Mouse (Mus musculus) limb, embryonic 15.5 days (tissue): ENCODE data around the gene Rab36. TPM values are rescaled to one million over a fixed set of nuclear protein-coding genes. Genes with fewer than 3 reads are reported as not detected.

Experiments
- ATAC-seq: fragments of 200-750 bp; cut with Nextera tagmentation; 2 replicates; pipeline ENCODE4 v1.8.0; 2017; ENCODE audit warnings: low read depth, moderate TSS enrichment; ENCODE audit not compliant: insufficient number of reproducible peaks, low FRiP score, low TSS enrichment
- H3K27ac ChIP-seq: fragments of 300-500 bp; sonication (generic); 2 replicates; pipeline ENCODE4 v1.5.1; 2015; ENCODE audit warnings: moderate library complexity, mild to moderate bottlenecking, inconsistent platforms
- H3K27me3 ChIP-seq: fragments of 300-500 bp; sonication (generic); 2 replicates; pipeline ENCODE4 v1.6.1; 2015; ENCODE audit warnings: inconsistent platforms
- H3K36me3 ChIP-seq: fragments of 300-500 bp; sonication (generic); 2 replicates; pipeline ENCODE4 v1.6.1; 2015; ENCODE audit warnings: inconsistent platforms
- H3K4me1 ChIP-seq: fragments of 300-500 bp; sonication (generic); 2 replicates; pipeline ENCODE4 v1.6.1; 2015; ENCODE audit warnings: inconsistent platforms
- H3K4me2 ChIP-seq: fragments of 300-500 bp; sonication (generic); 2 replicates; pipeline ENCODE4 v1.6.1; 2015; ENCODE audit warnings: mild to moderate bottlenecking, inconsistent platforms
- H3K4me3 ChIP-seq: fragments of 300-500 bp; sonication (generic); 2 replicates; pipeline ENCODE4 v1.5.1; 2015; ENCODE audit warnings: mild to moderate bottlenecking, inconsistent platforms
- H3K9ac ChIP-seq: fragments of 300-500 bp; sonication (generic); 2 replicates; pipeline ENCODE4 v1.6.1; 2015; ENCODE audit warnings: inconsistent platforms
- H3K9me3 ChIP-seq: fragments of 300-500 bp; sonication (generic); 2 replicates; pipeline ENCODE4 v1.6.1; 2016; ENCODE audit warnings: inconsistent platforms
- WGBS: fragments of 180-500 bp; shearing (Covaris S2); methylation state at CpG from one replicate; pipeline ENCODE4 v1.1.7; 2015; 5-methylcytosine and 5-hydroxymethylcytosine counted together
- polyA plus RNA-seq: library from polyadenylated mRNA; unstranded; fragments of >200 nt; fragmentation: Nextera tagmentation; extraction: Ambion mirVana; gene quantifications from 2 replicates; pipeline ENCODE4 v1.2.1, GENCODE M21; 2015

Rab36 gene
- polyA plus RNA-seq, 1 experiment from 2014 or later, result 6.7 TPM

DNA sequence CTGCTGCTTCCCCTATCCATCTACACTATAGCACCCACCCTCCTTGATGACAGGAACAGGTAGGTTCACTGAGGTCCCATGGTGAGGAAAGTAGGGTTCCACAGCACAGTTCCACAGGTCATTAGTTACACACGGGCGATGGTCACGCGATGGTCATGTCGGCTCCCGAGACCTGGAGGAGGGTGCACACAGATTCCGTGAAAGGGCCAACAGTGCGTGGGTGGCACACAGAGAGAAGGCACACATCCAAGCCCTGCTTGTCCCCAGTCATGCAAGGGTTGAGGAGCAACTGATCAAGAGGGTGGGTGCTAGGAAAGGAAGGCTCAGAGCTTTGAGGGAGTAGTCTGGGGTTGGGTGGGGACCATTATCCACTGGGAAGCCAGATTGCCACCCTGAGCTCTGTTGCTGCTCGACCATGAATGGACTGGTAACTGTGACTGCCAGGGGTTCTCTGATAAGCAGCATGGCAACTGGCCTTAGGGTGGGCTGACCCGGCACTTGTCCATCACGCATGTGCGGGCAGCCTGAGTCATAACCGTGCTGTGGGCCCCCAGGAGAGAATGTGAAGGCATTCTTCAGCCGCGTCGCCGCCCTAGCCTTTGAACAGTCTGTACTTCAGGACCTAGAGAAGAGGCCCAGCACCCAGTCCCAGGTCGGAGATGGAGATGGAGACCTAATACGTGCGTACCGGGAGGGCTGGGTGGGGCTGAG lies 14.7 kb downstream of the Rab36 start:
- no peaks in the 10 kb centered on the region for H3K9me3 ChIP-seq
- 91% methylated on average over 21 of the region's 21 CpGs for WGBS
- no peak overlapping the region for H3K27ac ChIP-seq
- ATAC-seq, result no peak
- H3K4me1 ChIP-seq, result 0 out of 2 replicates have a peak, but pooled peaks cover 4% of the 10 kb centered on the region
- H3K4me3 ChIP-seq, result no peak overlapping the region
- 0 out of 2 replicates have a peak, but pooled peaks cover 4% of the 10 kb centered on the region for H3K36me3 ChIP-seq
- no peak overlapping the region for H3K9ac ChIP-seq
- H3K27me3 ChIP-seq, result no peaks in the 10 kb centered on the region
- no peak overlapping the region for H3K4me2 ChIP-seq

DNA sequence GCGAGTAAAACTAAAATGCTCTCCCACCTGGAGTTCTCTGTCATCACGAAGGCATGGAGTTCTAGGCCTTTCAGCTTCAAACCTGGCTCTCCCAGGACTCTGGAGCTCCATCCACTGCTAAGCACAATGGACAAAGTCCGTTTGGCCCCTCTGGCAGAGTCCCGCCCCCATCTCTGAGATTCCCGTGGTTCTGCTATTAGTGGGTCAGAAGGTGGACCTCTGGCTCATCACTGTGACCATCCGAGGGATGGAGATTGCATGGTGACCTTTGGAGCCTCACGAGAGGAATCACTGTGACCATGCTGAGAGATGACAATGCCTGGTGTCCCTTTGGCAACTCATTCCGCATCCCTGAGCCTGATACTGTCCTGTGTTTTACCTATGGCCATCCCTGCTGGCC lies 16.0 kb downstream of the Rab36 start:
- H3K4me3 ChIP-seq, result no peak overlapping the region
- 0 out of 2 replicates have a peak, but pooled peaks cover 4% of the 10 kb centered on the region for H3K4me1 ChIP-seq
- ATAC-seq, result no peak
- no peak overlapping the region for H3K4me2 ChIP-seq
- H3K9ac ChIP-seq, result no peak overlapping the region
- 82% methylated on average over 8 of the region's 8 CpGs for WGBS
- H3K27ac ChIP-seq, result no peak overlapping the region
- H3K36me3 ChIP-seq, result 0 out of 2 replicates have a peak, but pooled peaks cover 4% of the 10 kb centered on the region
- no peaks in the 10 kb centered on the region for H3K27me3 ChIP-seq
- H3K9me3 ChIP-seq, result no peaks in the 10 kb centered on the region

DNA sequence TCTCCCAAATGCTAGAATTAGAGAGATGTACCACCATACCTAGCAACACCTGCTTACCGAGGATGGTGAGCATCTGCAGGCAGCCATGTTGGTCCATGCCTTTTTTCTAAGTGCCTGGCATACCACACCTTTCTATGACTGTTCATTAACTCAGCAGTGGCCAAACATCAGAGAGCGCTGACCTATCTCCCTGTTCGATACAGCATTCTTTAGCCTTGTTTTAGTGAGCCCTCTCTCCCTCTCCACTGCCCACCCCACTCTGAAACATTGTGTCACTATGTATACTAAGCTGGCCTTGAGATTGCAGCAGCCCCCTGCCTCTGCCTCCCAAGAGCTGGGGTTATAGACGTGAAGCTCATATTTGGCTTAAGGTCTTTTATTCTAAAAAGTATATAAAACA lies 16.8 kb downstream of the Rab36 start:
- Histone ChIP-seq H3K4me2 (no peak overlapping the region), H3K4me1 (0 out of 2 replicates have a peak, but pooled peaks cover 4% of the 10 kb centered on the region), H3K9ac (no peak overlapping the region), H3K36me3 (0 out of 2 replicates have a peak, but pooled peaks cover 4% of the 10 kb centered on the region), H3K9me3 (no peaks in the 10 kb centered on the region), H3K4me3 (no peak overlapping the region), H3K27me3 (no peaks in the 10 kb centered on the region), H3K27ac (no peak overlapping the region)
- no peak for ATAC-seq
- WGBS, result 74% methylated on average over 4 of the region's 4 CpGs

DNA sequence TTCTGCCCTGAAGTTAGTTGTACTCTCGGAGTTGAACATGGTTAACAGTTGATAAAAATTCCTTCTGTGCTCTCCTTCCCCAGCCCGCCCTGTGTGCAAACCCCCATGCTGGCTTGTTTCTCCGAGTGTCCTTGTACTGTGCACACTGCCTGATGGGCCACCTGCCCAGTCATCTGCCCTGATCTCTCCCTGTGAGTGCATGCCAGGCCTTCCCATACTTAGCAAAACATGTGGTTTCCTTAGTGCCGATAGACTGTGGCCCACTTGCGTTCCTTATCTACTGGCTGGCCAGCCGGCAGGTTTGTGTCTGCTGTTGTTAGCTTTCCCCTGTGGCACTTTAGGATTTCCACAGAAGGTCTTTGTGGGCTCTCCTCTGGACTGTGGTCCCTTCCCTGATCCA lies 17.3 kb downstream of the Rab36 start:
- Histone ChIP-seq H3K36me3 (0 out of 2 replicates have a peak, but pooled peaks cover under 1% of the 10 kb centered on the region), H3K4me3 (no peak overlapping the region), H3K4me2 (no peak overlapping the region), H3K4me1 (0 out of 2 replicates have a peak, but pooled peaks cover 4% of the 10 kb centered on the region), H3K9ac (no peak overlapping the region), H3K27me3 (no peaks in the 10 kb centered on the region), H3K27ac (no peak overlapping the region), H3K9me3 (no peaks in the 10 kb centered on the region)
- WGBS, result 48% methylated on average over 6 of the region's 6 CpGs
- ATAC-seq, result no peak

DNA sequence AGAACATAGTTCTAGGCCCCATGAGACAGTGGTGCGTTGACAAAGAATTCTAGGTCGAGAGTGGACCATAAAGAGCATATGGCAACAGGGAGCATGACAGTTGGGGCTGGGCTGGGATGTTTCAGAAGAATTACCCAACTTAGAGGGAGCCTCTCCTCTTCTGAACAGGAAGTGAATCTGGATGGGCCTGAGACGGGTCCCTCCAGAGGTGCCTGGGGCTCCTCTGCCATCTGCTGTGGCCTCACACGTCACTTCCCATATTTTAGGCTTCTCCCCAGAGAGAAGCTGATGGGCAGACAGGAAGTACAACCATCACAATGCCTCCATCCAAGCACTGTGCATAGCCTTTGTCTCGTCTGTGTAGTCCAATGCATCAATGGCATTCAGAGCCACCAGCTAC lies 18.8 kb downstream of the Rab36 start:
- Histone ChIP-seq H3K4me3 (no peak overlapping the region), H3K4me2 (no peak overlapping the region), H3K4me1 (peaks cover 14% of the 10 kb centered on the region), H3K36me3 (no peaks in the 10 kb centered on the region), H3K9ac (no peak overlapping the region), H3K27ac (no peak overlapping the region), H3K27me3 (no peaks in the 10 kb centered on the region), H3K9me3 (no peaks in the 10 kb centered on the region)
- no peak for ATAC-seq
- WGBS, result 74% methylated on average over 5 of the region's 5 CpGs

DNA sequence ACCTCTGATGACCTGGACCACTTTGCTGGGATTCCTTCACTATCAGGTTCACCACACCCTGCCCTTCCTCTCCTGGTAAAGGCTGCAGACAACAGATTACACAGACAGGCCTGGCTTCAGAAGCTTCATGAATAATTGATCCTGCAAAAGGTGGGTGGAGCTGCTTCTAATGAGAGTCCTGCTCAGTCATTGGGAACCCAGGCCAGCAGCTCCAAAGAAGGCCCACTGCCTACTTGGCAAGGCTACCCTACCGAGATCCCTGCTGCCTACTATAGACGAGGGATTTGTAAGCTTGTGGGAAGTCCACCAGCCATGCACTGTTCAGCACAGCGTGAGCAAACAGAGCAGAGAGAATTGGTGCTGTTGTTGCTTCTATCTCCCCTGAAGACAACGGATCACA lies 19.4 kb downstream of the Rab36 start:
- 32% methylated on average over 4 of the region's 4 CpGs for WGBS
- no peak for ATAC-seq

DNA sequence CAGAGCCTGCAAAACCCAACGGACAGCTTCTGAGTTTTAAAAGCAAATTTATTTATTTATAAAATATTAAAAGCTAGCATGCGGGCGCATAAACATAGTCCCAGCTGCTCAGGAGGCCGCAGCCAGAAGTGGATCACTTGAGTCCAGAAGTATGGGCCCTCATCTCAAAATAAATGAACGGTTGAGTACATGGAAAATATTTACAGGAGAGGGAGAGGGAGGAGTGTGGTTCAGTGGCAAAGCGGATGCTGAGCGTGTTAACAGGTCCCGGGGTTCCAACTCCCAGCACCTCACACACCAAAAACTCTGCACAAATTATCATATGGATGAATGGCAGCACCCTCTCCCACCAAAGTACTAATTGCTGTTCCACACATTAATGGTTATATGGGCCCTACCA lies 21.5 kb downstream of the Rab36 start:
- Histone ChIP-seq H3K27me3 (no peaks in the 10 kb centered on the region), H3K9me3 (no peaks in the 10 kb centered on the region), H3K4me2 (no peak overlapping the region), H3K4me1 (peaks cover 36% of the 10 kb centered on the region), H3K27ac (no peak overlapping the region), H3K36me3 (no peaks in the 10 kb centered on the region), H3K9ac (no peak overlapping the region), H3K4me3 (no peak overlapping the region)
- WGBS, result 80% methylated on average over 8 of the region's 8 CpGs
- ATAC-seq, result no peak

More for the DNA sequence above, 19.4 kb downstream of the Rab36 start:
- Histone ChIP-seq H3K9me3 (no peaks in the 10 kb centered on the region), H3K9ac (no peak overlapping the region), H3K4me2 (no peak overlapping the region), H3K27ac (no peak overlapping the region), H3K36me3 (no peaks in the 10 kb centered on the region), H3K27me3 (no peaks in the 10 kb centered on the region), H3K4me1 (peaks cover 17% of the 10 kb centered on the region), H3K4me3 (no peak overlapping the region)

DNA sequence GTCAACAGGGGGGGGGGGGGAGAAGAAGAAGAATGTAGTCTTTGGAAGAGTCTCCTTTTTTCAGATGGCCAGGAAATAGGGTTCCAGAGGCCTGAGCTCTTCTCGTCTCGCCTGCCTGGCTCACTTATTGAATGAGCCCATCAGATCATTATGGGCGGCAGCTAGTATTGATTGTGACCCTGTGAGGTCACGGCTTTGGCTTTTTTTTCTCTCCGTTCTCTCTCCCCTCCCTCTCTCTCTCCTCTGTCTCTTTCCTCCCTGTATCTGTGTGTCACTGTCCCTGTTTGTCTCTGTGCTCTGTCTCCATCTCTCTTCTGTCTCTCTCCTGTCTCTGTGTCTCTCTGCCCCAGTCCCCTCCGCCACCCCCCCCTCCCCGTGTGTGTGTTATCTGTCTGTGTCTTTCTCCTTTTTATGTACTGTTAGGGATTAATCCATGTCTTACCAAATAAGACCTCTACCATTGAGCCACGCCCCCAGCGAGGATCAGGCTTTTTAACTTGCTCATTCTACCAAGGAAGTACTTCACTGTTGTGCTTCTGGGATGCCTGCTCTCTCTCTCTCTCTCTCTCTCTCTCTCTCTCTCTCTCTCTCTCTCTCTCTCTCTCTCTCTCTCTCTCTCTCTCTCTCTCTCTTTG lies 22.0 kb downstream of the Rab36 start:
- H3K27me3 ChIP-seq, result no peaks in the 10 kb centered on the region
- no peaks in the 10 kb centered on the region for H3K36me3 ChIP-seq
- no peak overlapping the region for H3K4me3 ChIP-seq
- H3K9ac ChIP-seq, result no peak overlapping the region
- 40% methylated on average over 9 of the region's 9 CpGs for WGBS
- H3K27ac ChIP-seq, result no peak overlapping the region
- ATAC-seq, result no peak
- no peaks in the 10 kb centered on the region for H3K9me3 ChIP-seq
- no peak overlapping the region for H3K4me2 ChIP-seq
- H3K4me1 ChIP-seq, result peaks cover 41% of the 10 kb centered on the region

DNA sequence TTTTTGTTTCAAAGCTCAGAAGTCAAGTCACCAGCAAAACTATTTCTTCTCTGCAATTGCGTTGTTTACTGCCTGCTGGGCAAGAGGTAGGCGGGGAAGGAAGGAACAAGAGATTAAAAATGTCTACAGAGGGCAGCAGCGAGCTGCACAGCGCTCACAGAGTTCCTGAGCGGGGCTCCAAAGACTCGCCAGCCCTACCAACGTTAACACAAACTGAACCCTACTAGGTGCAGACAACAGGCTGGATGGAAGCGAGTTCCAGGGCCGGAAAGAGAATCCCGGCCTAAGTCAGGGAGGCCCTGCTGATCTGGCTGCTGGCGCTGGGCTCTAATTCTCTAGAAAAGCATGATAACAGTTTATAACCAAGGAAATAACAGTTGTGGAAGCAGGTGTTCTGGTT lies 22.5 kb downstream of the Rab36 start:
- peak overlapping the region; percentile 87 for H3K4me2 ChIP-seq
- 2% methylated on average over 11 of the region's 11 CpGs for WGBS
- H3K27me3 ChIP-seq, result no peaks in the 10 kb centered on the region
- no peak overlapping the region for H3K9ac ChIP-seq
- H3K9me3 ChIP-seq, result no peaks in the 10 kb centered on the region
- H3K4me3 ChIP-seq, result no peak overlapping the region
- no peak for ATAC-seq
- no peak overlapping the region for H3K27ac ChIP-seq
- peaks cover 42% of the 10 kb centered on the region for H3K4me1 ChIP-seq
- H3K36me3 ChIP-seq, result no peaks in the 10 kb centered on the region

DNA sequence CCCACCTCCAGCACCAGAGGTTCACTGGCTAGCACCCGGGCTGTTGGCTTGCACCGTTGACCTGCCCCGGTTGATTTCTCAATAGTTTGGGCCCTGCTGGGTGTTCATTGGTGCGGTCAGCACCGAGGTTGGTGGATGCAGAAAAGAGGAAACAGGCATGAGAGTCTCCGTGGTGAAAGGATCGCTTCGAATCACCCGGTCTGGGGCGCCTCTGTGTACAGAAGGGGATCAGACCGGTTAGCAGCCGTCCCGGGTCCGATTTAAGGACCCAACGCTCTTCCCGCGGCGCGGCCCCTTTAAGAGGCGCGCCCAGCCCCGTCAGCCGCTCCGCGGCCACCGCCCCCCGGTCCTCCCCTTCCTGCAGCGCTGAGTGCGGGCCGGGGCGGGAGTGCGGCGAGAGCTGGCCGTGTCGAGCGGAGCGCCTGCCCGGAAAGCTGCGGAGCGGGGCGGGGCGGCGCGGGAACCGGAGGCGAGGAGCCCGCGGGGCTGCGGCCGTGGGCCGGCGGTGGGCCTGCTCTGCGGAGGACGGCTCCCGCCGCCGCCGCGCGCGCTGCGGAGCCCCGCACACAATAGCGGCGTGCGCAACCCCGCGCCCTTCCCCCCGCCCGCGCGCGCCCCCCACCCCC lies 23.5 kb downstream of the Rab36 start, which contains the start of gene Bcr:
Bcr (plus strand) TSS at position 376 of the 626 bp plus-strand sequence.
- H3K36me3 ChIP-seq, result no peaks in the 10 kb centered on the region
- peak within 1 kb of the TSS; percentile 63 for H3K9ac ChIP-seq
- peak within 1 kb of the TSS; percentile 87 for H3K4me2 ChIP-seq
- under 1% methylated on average over 61 of the region's 73 CpGs for WGBS
- ATAC-seq, result peak; percentile 74
- peak within 1 kb of the TSS; percentile 88 for H3K4me3 ChIP-seq
- peak within 1 kb of the TSS; percentile 69 for H3K27ac ChIP-seq
- H3K4me1 ChIP-seq, result peaks cover 46% of the 10 kb centered on the region
- no peaks in the 10 kb centered on the region for H3K27me3 ChIP-seq
- no peaks in the 10 kb centered on the region for H3K9me3 ChIP-seq

DNA sequence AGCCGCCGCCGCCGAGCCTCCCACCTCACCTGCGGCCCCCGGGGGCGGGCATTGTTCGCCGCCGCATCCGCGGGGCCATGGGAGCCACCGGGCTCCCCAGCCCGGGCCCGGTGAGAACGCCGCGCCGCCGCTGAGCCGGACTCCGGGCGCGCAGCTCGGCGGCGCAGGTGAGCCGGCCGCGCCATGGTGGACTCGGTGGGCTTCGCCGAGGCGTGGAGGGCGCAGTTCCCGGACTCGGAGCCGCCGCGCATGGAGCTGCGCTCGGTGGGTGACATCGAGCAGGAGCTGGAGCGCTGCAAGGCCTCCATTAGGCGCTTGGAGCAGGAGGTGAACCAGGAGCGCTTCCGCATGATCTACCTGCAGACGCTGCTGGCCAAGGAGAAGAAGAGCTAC lies 24.0 kb downstream of the Rab36 start:
- peaks cover 49% of the 10 kb centered on the region for H3K4me1 ChIP-seq
- WGBS, result 0% methylated on average over 37 of the region's 48 CpGs
- peak overlapping the region; percentile 88 for H3K4me3 ChIP-seq
- H3K36me3 ChIP-seq, result peaks cover 3% of the 10 kb centered on the region; the same call in 1 of the 2 replicates
- H3K4me2 ChIP-seq, result peak overlapping the region; percentile 87
- H3K9me3 ChIP-seq, result no peaks in the 10 kb centered on the region
- no peak for ATAC-seq
- H3K27me3 ChIP-seq, result no peaks in the 10 kb centered on the region
- H3K27ac ChIP-seq, result peak overlapping the region; percentile 69
- peak overlapping the region; percentile 63 for H3K9ac ChIP-seq
